ENCODE assay signal across 8 mouse cellular contexts in the genomic region with DNA sequence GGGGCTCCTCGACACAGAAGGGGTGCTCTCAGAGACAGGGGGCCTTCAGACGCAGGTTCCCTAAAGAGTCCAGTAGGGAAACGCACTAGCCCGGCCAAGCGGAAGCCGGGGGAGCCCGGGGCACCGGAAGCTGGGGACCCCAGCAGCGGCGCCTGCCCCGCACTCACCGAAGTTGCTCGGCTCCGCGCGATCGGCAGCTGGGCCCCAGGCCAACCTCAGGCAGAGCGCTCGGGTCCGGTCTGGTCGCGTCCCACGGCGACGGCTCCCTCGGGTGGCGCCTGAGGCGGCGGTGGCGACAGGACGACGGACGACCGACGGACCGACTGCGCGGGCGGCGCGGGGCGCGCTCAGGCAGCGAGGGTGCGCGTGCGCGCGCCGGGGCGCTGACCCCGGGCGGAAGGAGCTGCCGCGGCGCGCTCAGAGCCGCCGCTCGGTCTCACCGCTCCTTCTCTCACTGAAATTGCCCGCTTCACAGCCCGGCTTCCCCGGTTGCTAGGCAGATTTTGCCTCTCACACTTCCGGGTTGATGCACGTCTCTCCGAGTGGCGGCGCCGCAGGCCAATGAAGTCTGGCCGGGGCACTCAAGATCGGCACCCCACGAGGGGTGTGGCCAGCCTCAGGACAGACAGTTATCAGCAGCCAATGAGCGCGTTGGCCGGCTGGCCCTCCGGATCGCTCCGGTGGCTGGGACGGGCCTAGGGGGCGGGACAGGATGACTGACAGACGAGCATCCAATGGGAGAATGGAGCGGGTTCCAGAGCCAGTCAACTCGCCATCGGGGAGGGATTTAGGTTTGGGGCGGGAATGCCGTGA. TPM values are rescaled to one million over a fixed set of nuclear protein-coding genes. Genes with fewer than 3 reads are reported as not detected.
DNase-seq lines count a peak whose midpoint lies in the region; ATAC-seq and TF ChIP-seq lines count a peak whose summit lies in the region.

A gene (minus strand): TSS at position 609 of the 813 bp plus-strand sequence.

- peak; percentile 100 for DNase-seq in gastrocnemius, adult 8-10 months (ENCODE audit: low spot score in 2 of 2)
- peak; percentile 94 for DNase-seq in hindlimb bud, embryonic 11.5 days (ENCODE audit: extremely low spot score, low read depth, low spot score)
- peak; percentile 99 to 100 for DNase-seq in left cerebral cortex, adult 8-10 months (ENCODE audit: low spot score in 2 of 2)
- DNase-seq in right cerebral cortex, postnatal 10 days (ENCODE audit: low spot score in 2 of 2), result peak; percentile 100
- peak; percentile 99 for DNase-seq in urinary bladder, postnatal 25 days (ENCODE audit: low spot score)

- H3K27ac ChIP-seq in cortical plate, adult 2 months (ENCODE audit: insufficient read depth, low read length), result peak within 1 kb of the TSS; percentile 25

- H3K4me1 ChIP-seq in cortical plate, adult 2 months (ENCODE audit: control insufficient read depth, insufficient read depth, low read length), result peaks cover 2% of the 10 kb centered on the region; the same call in 1 of the 2 replicates
- peaks cover 48% of the 10 kb centered on the region for H3K4me1 ChIP-seq in megakaryocyte, embryonic 14.5 days

- H3K4me3 ChIP-seq in cortical plate, adult 2 months (ENCODE audit: insufficient read depth, low read length), result peak within 1 kb of the TSS; percentile 56
- H3K4me3 ChIP-seq in megakaryocyte, embryonic 14.5 days (replicated peaks), result peak within 1 kb of the TSS; percentile 96

- ATAC-seq in activated CD4-positive, CD25-positive, alpha-beta regulatory T cell, adult 4 months, result peak; percentile 93

- TF ChIP-seq POLR2A in cortical plate, adult 2 months (IDR thresholded peaks at IDR 0.05; ENCODE audit: extremely low read depth, insufficient read depth, low read length), result peak; percentile 46; the same call in 1 of the 2 replicates

- H3K9me3 ChIP-seq in megakaryocyte, embryonic 14.5 days, result no peaks in the 10 kb centered on the region

- peaks cover 25% of the 10 kb centered on the region for H3K36me3 ChIP-seq in megakaryocyte, embryonic 14.5 days (replicated peaks; ENCODE audit: low read length)

- no peak for TF ChIP-seq CTCF in cortical plate, adult 2 months (IDR thresholded peaks at IDR 0.05; ENCODE audit: extremely low read depth, insufficient read depth, low read length)

- no peaks in the 10 kb centered on the region for H3K27me3 ChIP-seq in megakaryocyte, embryonic 14.5 days (replicated peaks)

RNA-seq across cellular contexts. Expression of the gene that starts here (rescaled TPM):
- 10 to 100 TPM; 22.9 to 25.8 TPM for polyA plus RNA-seq in activated CD4-positive, CD25-positive, alpha-beta regulatory T cell, adult 4 months (2017; shearing (Covaris generic))
- polyA plus RNA-seq in cortical plate, adult 2 months (2012; rRNA removed), result 21.1 and 24.3 TPM in 2 replicates
- 10 to 100 TPM; 20.5 to 26.4 (median 25.2) TPM for total RNA-seq in gastrocnemius, adult 8-10 months (2022)
- total RNA-seq in left cerebral cortex, adult 8-10 months (2022), result 10 to 100 TPM; 29.7 to 38.2 (median 30.4) TPM
- 83.9 and 88.5 TPM in 2 replicates for polyA plus RNA-seq in megakaryocyte, embryonic 14.5 days (2012; ENCODE audit: insufficient read depth, low replicate concordance)

Comparison
In these comparisons a context has a peak if more than half of its experiments do, and no peak if none do; other contexts are left out.
1. Peak in every context shown above with its lines: DNase-seq, ATAC-seq, H3K4me3 ChIP-seq and H3K27ac ChIP-seq.